Mouse (Mus musculus) myocyte (in vitro differentiated cells): ENCODE data around the gene Tmem131l. TPM values are rescaled to one million over a fixed set of nuclear protein-coding genes. Genes with fewer than 3 reads are reported as not detected.

Experiments
- H3K27me3 ChIP-seq: one replicate; pipeline ENCODE4 v1.6.1; 2011; ENCODE audit not compliant: control insufficient read depth, insufficient read depth, insufficient read length
- H3K36me3 ChIP-seq: one replicate; pipeline ENCODE4 v1.6.1; 2011; ENCODE audit not compliant: control insufficient read depth, insufficient read depth
- H3K4me2 ChIP-seq: one replicate; pipeline ENCODE4 v1.6.1; 2011; ENCODE audit warnings: low read depth, control low read depth
- H3K4me3 ChIP-seq: one replicate; pipeline ENCODE4 v1.5.1; 2011; ENCODE audit warnings: mild to moderate bottlenecking, control low read depth, moderate library complexity
- H3K79me2 ChIP-seq: one replicate; pipeline ENCODE4 v1.6.1; 2011; ENCODE audit not compliant: control insufficient read depth, insufficient read depth
- H3ac ChIP-seq: one replicate; pipeline ENCODE4 v1.6.1; 2011; ENCODE audit not compliant: control insufficient read depth, insufficient read length
- CEBPB ChIP-seq: IDR thresholded peaks from 2 replicates; pipeline ENCODE4 v1.6.1; 2011; ENCODE audit warnings: mild to moderate bottlenecking, moderate library complexity; ENCODE audit not compliant: poor library complexity, insufficient read depth, severe bottlenecking
- E2F4 ChIP-seq: IDR thresholded peaks from one replicate; pipeline ENCODE4 v1.6.1; 2011; ENCODE audit warnings: mild to moderate bottlenecking, control low read depth, moderate library complexity; ENCODE audit not compliant: insufficient read depth
- MAX ChIP-seq: IDR thresholded peaks from one replicate; pipeline ENCODE4 v1.6.1; 2011; ENCODE audit warnings: low read depth, mild to moderate bottlenecking, control low read depth
- MYOD1 ChIP-seq, 3 experiments: IDR thresholded peaks; one replicate each; pipeline ENCODE4 v1.6.1; 2011; ENCODE audit warnings: control low read depth in 2 of 3, low read depth in 2 of 3, mild to moderate bottlenecking in 2 of 3, moderate library complexity in 1 of 3; ENCODE audit not compliant: insufficient read length in 2 of 3, control insufficient read depth in 1 of 3
- MYOG ChIP-seq, 3 experiments: IDR thresholded peaks; one replicate each; pipeline ENCODE4 v1.6.1; 2011; ENCODE audit warnings: control low read depth in 2 of 3, low read depth in 2 of 3, mild to moderate bottlenecking in 2 of 3; ENCODE audit not compliant: insufficient read length in 2 of 3, control insufficient read depth in 1 of 3, insufficient read depth in 1 of 3
- POLR2A ChIP-seq: IDR thresholded peaks from one replicate; pipeline ENCODE4 v1.6.1; 2011; ENCODE audit warnings: low read depth, mild to moderate bottlenecking, control low read depth, moderate library complexity; ENCODE audit not compliant: insufficient read length
- POLR2AphosphoS2 ChIP-seq: IDR thresholded peaks from one replicate; pipeline ENCODE4 v1.6.1; 2011; ENCODE audit warnings: low read depth, control low read depth; ENCODE audit not compliant: insufficient read length
- REST ChIP-seq: IDR thresholded peaks from one replicate; pipeline ENCODE4 v1.6.1; 2011; ENCODE audit warnings: mild to moderate bottlenecking, control low read depth, moderate library complexity; ENCODE audit not compliant: insufficient read depth, insufficient read length
- SRF ChIP-seq: IDR thresholded peaks from one replicate; pipeline ENCODE4 v1.6.1; 2011; ENCODE audit warnings: low read depth; ENCODE audit not compliant: control insufficient read depth, insufficient read length
- TCF12 ChIP-seq: IDR thresholded peaks from one replicate; pipeline ENCODE4 v1.6.1; 2011; ENCODE audit warnings: mild to moderate bottlenecking, control low read depth; ENCODE audit not compliant: poor library complexity, insufficient read depth, severe bottlenecking
- TCF3 ChIP-seq: IDR thresholded peaks from one replicate; pipeline ENCODE4 v1.6.1; 2011; ENCODE audit warnings: low read depth, control low read depth; ENCODE audit not compliant: insufficient read length
- USF1 ChIP-seq: IDR thresholded peaks from one replicate; pipeline ENCODE4 v1.6.1; 2011; ENCODE audit warnings: low read depth, mild to moderate bottlenecking, control low read depth, moderate library complexity
- polyA plus RNA-seq: library from polyadenylated mRNA; unstranded; fragments of >200 nt; fragmentation: generic; extraction: Trizol; gene quantifications from one replicate; pipeline ENCODE4 v1.2.1, GENCODE M21; 2012; ENCODE audit warnings: missing spikeins

Tmem131l gene
- polyA plus RNA-seq, result 11.0 TPM

DNA sequence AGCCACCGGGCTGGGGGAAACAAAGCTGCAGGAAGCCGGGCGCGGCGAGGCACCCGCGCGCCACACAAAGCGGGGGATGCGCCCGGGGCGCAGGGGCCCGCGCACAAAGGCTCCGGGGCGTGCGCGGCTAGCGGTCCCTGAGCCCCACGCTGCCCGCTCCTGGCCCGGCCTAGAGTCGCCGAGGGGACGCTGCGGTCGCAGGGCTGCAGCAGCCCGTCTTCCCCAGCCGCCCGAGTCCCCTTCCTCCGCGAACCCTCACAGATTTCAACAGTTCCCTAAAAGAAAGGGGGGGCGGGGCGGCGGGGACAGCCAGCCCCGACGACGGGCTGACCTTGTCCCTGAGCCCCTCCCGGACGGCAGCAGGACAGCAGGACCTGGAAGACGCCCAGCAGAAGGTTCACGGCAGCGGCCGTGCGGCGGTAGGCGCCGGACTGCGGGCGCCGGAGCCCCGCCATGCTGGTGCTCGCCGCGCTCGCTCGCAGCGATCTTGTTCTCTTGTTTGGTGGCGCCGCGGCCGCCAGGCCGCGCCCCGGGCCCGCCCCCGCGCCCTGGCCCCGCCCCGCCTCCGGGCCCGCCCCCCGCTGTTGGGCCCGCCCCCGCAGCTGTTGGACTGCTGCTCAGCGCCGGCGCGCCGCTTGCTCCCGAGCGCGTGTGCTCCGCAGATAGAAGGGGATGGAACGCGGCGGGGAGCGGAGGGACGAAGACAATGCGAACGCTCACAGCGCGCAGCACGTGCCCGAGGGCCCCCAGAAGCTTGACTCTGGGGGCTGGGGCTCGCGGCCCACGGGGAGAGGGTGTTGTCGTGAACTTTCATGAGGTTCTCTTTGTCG is at the start of gene Tmem131l:
Gene Tmem131l (minus strand): TSS at position 530 of the 830 bp plus-strand sequence.
- peak; percentile 13 for TF ChIP-seq MAX
- TF ChIP-seq POLR2AphosphoS2, result peak; percentile 61
- TF ChIP-seq TCF3, result no peak
- peak; percentile 83 for TF ChIP-seq POLR2A
- TF ChIP-seq USF1, result no peak
- peak in 2 of 3 experiments; percentile 86 to 90 for TF ChIP-seq MYOD1 (IDR thresholded peaks at IDR 0.05; ENCODE audit: control insufficient read depth in 1 of 3, insufficient read length in 2 of 3, low read depth in 2 of 3)
- peak in 2 of 3 experiments; percentile 93 to 95 for TF ChIP-seq MYOG (IDR thresholded peaks at IDR 0.05; ENCODE audit: control insufficient read depth in 1 of 3, insufficient read depth in 1 of 3, insufficient read length in 2 of 3, low read depth in 2 of 3)
- Histone ChIP-seq H3K27me3 (no peaks in the 10 kb centered on the region), H3ac (peak within 1 kb of the TSS; percentile 69), H3K79me2 (peaks cover 3% of the 10 kb centered on the region), H3K4me3 (peak within 1 kb of the TSS; percentile 65), H3K36me3 (peaks cover 4% of the 10 kb centered on the region), H3K4me2 (peak within 1 kb of the TSS; percentile 97)

DNA sequence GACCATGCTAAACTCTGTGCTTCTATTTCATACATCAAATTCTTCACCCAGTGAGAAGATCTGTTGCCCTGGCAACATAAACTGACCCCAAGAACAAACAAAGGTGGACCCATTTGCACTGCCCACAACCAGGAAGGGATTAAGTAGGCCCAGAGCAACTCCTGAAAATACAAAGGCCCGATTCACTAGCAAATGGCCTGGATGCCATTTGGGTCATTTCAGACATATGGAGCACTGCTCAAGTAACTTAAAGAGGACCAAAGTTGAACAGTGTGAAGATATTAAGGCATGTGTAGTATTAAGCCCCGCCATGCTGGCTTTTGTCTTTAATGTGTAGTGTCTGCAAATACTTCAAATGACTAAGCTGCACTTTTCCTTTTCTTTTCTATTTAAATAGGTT is 46.9 kb upstream of the Tmem131l start:
- TF ChIP-seq SRF (no peak), POLR2A (no peak), MYOG (IDR thresholded peaks at IDR 0.05; ENCODE audit: control insufficient read depth in 1 of 3, insufficient read depth in 1 of 3, insufficient read length in 2 of 3, low read depth in 2 of 3) (no peak), MAX (no peak), TCF3 (no peak), USF1 (no peak), POLR2AphosphoS2 (no peak), TCF12 (no peak), REST (no peak), MYOD1 (IDR thresholded peaks at IDR 0.05; ENCODE audit: control insufficient read depth in 1 of 3, insufficient read length in 2 of 3, low read depth in 2 of 3) (no peak), E2F4 (no peak), CEBPB (no peak)
- Histone ChIP-seq H3K27me3 (no peaks in the 10 kb centered on the region), H3ac (no peak overlapping the region), H3K4me2 (no peak overlapping the region), H3K36me3 (no peaks in the 10 kb centered on the region), H3K4me3 (no peak overlapping the region), H3K79me2 (no peaks in the 10 kb centered on the region)

DNA sequence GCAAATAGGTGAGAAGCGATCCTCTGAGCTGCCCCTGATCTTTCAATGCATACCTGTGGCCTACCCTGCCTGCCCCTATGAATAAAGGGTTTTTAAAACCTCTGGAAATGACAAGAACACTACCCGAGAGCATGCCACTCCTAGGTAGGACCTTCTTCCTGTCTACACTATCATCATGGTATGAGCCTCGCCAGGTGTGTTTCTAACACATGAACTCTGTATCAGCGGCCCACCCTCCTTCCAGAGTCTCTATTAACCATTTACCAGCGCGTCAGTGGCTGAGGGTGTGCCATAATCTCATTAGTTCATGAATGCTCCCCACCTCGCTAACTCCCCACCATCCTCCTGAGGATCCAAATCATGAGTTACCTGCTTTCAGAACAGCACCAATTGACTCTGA is 46.4 kb upstream of the Tmem131l start:
- Histone ChIP-seq H3K79me2 (no peaks in the 10 kb centered on the region), H3K27me3 (no peaks in the 10 kb centered on the region), H3K4me3 (no peak overlapping the region), H3K4me2 (no peak overlapping the region), H3K36me3 (no peaks in the 10 kb centered on the region), H3ac (no peak overlapping the region)
- TF ChIP-seq MYOD1 (IDR thresholded peaks at IDR 0.05; ENCODE audit: control insufficient read depth in 1 of 3, insufficient read length in 2 of 3, low read depth in 2 of 3) (no peak), POLR2A (no peak), MAX (no peak)

DNA sequence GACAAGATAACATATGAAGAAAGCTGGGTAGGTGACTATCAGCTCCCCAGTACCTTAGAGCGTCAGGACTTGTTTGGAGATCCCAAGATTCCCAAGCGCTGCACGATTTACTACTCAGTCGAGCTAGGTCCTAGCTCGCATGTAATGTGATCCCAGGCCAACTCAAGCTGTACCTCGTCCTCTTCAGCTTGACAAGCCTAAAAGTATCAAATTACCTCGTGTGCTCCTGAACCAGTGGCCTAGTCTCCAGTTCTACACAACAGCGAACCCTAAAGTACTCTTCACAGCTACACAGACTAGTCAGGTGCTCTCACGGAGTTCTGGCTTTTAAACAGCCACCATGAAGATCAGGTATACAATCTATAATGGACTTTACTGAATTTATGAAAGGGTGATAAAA is 45.5 kb upstream of the Tmem131l start:
- TF ChIP-seq E2F4 (no peak), MYOD1 (IDR thresholded peaks at IDR 0.05; ENCODE audit: control insufficient read depth in 1 of 3, insufficient read length in 2 of 3, low read depth in 2 of 3) (no peak), POLR2AphosphoS2 (no peak)
- no peak overlapping the region for H3K4me3 ChIP-seq
- H3ac ChIP-seq, result no peak overlapping the region
- H3K79me2 ChIP-seq, result no peaks in the 10 kb centered on the region
- H3K4me2 ChIP-seq, result no peak overlapping the region
- H3K36me3 ChIP-seq, result no peaks in the 10 kb centered on the region
- no peaks in the 10 kb centered on the region for H3K27me3 ChIP-seq

DNA sequence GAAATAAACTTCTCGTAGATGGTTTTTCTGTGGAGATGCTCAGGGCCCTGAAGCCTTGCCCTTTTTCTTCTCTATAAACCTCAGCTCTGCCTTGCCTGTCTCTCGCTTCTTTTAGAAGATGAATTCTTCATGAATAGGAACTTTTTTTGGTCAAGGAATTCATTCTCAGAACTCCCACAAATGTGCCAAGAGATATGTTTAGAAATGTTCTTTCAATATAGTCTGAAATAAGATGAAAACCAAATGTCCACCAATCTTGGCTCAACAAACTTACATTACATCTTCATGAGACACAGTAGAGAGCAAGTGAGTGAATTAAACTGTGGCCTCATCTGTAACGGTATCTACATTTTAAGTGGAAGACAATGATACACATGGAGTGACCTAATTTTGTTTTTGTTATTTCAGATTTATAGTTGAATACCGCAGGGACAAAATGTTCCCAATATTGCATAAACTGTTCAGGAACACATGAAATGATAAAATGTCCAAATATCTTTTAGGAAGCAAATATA is 41.3 kb upstream of the Tmem131l start:
- Histone ChIP-seq H3ac (no peak overlapping the region), H3K36me3 (no peaks in the 10 kb centered on the region), H3K4me2 (no peak overlapping the region), H3K79me2 (no peaks in the 10 kb centered on the region), H3K27me3 (no peaks in the 10 kb centered on the region), H3K4me3 (no peak overlapping the region)
- TF ChIP-seq POLR2A (no peak), REST (no peak), POLR2AphosphoS2 (no peak), SRF (no peak), CEBPB (no peak), TCF12 (no peak), TCF3 (no peak), E2F4 (no peak), MYOD1 (IDR thresholded peaks at IDR 0.05; ENCODE audit: control insufficient read depth in 1 of 3, insufficient read length in 2 of 3, low read depth in 2 of 3) (no peak), MAX (no peak), MYOG (IDR thresholded peaks at IDR 0.05; ENCODE audit: control insufficient read depth in 1 of 3, insufficient read depth in 1 of 3, insufficient read length in 2 of 3, low read depth in 2 of 3) (no peak), USF1 (no peak)
